Mouse (Mus musculus): Measurements from ENCODE around the gene Ace.

- TF ChIP-seq POLR2A (IDR thresholded peaks at IDR 0.05; ENCODE audit: control insufficient read depth in 1 of 2, insufficient read depth in 1 of 2, low read depth in 1 of 2, low read length in 2 of 2, poor library complexity in 1 of 2): no peak
- no peak for TF ChIP-seq MEF2A (IDR thresholded peaks at IDR 0.05; ENCODE audit: extremely low read depth, insufficient replicate concordance, low read depth, low read length, poor library complexity, severe bottlenecking)
- TF ChIP-seq ZNF384 (IDR thresholded peaks at IDR 0.05; ENCODE audit: low read depth, low read length): no peak
- TF ChIP-seq GATA1 (IDR thresholded peaks at IDR 0.05; ENCODE audit: low read depth, low read length): no peak
- TF ChIP-seq CTCF (IDR thresholded peaks at IDR 0.05 in 2 of 3, conservative IDR thresholded peaks at IDR 0.05 in 1 of 3; ENCODE audit: control insufficient read depth in 1 of 3, insufficient read depth in 1 of 3, low read depth in 2 of 3, low read length in 3 of 3, poor library complexity in 1 of 3, severe bottlenecking in 1 of 3): no peak
- TF ChIP-seq UBTF (IDR thresholded peaks at IDR 0.05; ENCODE audit: borderline replicate concordance, insufficient read depth, low read depth, low read length): no peak
- TF ChIP-seq MXI1 (IDR thresholded peaks at IDR 0.05; ENCODE audit: low read depth, low read length): no peak
- TF ChIP-seq MAZ (IDR thresholded peaks at IDR 0.05; ENCODE audit: low read depth, low read length): no peak
- TF ChIP-seq CHD1 (IDR thresholded peaks at IDR 0.05; ENCODE audit: low read depth, low read length): no peak
- no peak for TF ChIP-seq TCF12 (IDR thresholded peaks at IDR 0.05; ENCODE audit: low read depth, low read length)
- TF ChIP-seq ELF1 (IDR thresholded peaks at IDR 0.05; ENCODE audit: low read depth, low read length): no peak
- TF ChIP-seq ZKSCAN1 (IDR thresholded peaks at IDR 0.05; ENCODE audit: low read depth, low read length): no peak
Observed at GRCm38 (mm10) chr11:105966288-105966687, 1.5 kb upstream of the Ace start.

All from MEL (cell line).